Mouse (Mus musculus) spleen, adult 2 months (tissue): Measurements from ENCODE around the gene Ubtf. TPM values are rescaled to one million over a fixed set of nuclear protein-coding genes. Genes with fewer than 3 reads are reported as not detected.

ENCODE experiments used
- DNase-seq, 2 experiments: peaks; one replicate each; pipeline versions ENCODE4 v3.0.0 to v3.0.0-alpha.2; 2012 to 2021; ENCODE audit warnings: low spot score in 2 of 2, low read depth in 1 of 2
- H3K27ac ChIP-seq: fragments of 200-500 bp; 2 replicates; pipeline ENCODE4 v1.5.1; 2012; ENCODE audit warnings: low read length, inconsistent platforms; ENCODE audit not compliant: insufficient read depth
- H3K27me3 ChIP-seq: fragments of 200-500 bp; 2 replicates; pipeline ENCODE4 v1.6.1; 2012; ENCODE audit warnings: mild to moderate bottlenecking, moderate library complexity, low read length, inconsistent platforms; ENCODE audit not compliant: control insufficient read depth, insufficient read depth
- H3K36me3 ChIP-seq: fragments of 200-500 bp; 2 replicates; pipeline ENCODE4 v1.6.1; 2012; ENCODE audit warnings: mild to moderate bottlenecking, low read length, inconsistent platforms; ENCODE audit not compliant: control insufficient read depth, insufficient read depth
- H3K4me1 ChIP-seq: fragments of 200-500 bp; 2 replicates; pipeline ENCODE4 v1.6.1; 2011; ENCODE audit warnings: inconsistent platforms; ENCODE audit not compliant: control insufficient read depth, insufficient read depth, insufficient read length
- H3K4me3 ChIP-seq: fragments of 200-500 bp; 2 replicates; pipeline ENCODE4 v1.5.1; 2011; ENCODE audit warnings: mild to moderate bottlenecking, inconsistent platforms; ENCODE audit not compliant: insufficient read depth, insufficient read length; ENCODE audit errors: extremely low read depth
- CTCF ChIP-seq: fragments of 200-500 bp; IDR thresholded peaks from 2 replicates; pipeline ENCODE4 v1.5.1; 2011; ENCODE audit warnings: mild to moderate bottlenecking, inconsistent platforms; ENCODE audit not compliant: insufficient read depth, insufficient read length, insufficient replicate concordance; ENCODE audit errors: extremely low read depth
- POLR2A ChIP-seq: fragments of 200-500 bp; IDR thresholded peaks from 2 replicates; pipeline ENCODE4 v1.6.1; 2011; ENCODE audit warnings: low read depth, low read length, inconsistent platforms
- WGBS: fragments of 180-500 bp; shearing (Covaris S2); methylation state at CpG from one replicate; pipeline ENCODE4 v1.1.7; 2018; 5-methylcytosine and 5-hydroxymethylcytosine counted together
- polyA plus RNA-seq: library from polyadenylated mRNA; depleted of rRNA; stranded (reverse); fragments of >200 nt; gene quantifications from 2 replicates; pipeline ENCODE4 v1.2.3, GENCODE M21; 2012

Gene Ubtf
- polyA plus RNA-seq, 1 experiment, result 29.9 TPM

DNA sequence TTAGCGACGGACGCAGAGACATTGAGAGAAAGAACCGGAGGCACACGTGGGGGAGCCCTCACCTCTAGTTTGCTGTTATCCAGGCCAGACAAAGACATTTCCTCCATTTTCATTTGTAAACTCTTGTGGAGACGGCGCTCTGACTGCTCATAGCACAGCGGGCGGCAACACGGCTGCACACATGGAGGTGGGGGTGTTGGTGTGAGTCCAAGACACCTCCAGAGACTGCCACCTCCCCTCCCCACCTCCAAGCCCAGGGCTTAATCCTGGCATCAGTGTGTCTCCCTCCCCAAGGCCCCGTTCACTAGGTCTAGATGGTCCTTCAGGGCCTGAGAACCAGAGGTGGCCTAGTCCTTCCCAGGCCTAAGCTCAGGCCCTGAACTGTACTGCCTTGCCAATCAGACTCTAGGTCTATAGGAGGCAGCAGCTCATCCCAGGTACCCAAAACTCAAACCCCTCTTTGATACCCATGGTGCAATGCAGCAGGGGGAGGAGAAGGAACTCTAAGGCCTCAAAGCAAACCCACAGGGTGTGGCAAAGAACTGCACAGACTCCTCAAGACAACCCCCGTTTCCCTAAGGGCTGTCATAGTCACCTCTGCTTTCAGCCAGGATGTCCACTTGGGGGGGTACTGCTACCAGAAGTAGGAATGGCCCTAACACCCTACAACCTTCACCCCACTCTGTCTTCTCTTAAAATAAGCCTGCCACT is 24.5 kb downstream of the Ubtf start:
- WGBS, result 80% methylated on average over 12 of the region's 12 CpGs
- peak; percentile 72 for TF ChIP-seq POLR2A
- TF ChIP-seq CTCF, result no peak
- DNase-seq, result peak; percentile 65 to 66
- Histone ChIP-seq H3K4me1 (peaks cover 4% of the 10 kb centered on the region; the same call in 1 of the 2 replicates), H3K27me3 (no peaks in the 10 kb centered on the region), H3K27ac (peak overlapping the region; percentile 96), H3K4me3 (peak overlapping the region; percentile 69), H3K36me3 (peaks cover 23% of the 10 kb centered on the region)

DNA sequence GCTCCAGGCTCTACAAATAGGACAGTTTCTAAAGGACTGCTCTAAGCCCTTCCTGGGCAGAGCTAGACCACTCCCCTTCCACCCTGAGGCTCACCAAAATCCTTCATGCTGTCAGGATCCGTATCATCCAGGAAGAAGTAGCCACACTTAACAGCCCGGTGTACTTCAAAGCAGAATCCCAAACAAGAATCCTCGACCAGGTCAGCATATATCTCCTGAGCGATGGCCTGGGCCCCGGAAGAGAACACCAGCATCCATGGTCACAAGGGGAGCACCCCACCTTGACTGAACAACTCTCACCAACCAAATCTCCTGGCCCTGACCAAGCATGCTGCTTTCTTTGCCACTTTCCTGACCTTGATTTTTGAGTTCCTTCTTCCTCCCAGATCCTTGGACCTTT is 25.1 kb downstream of the Ubtf start:
- 88% methylated on average over 5 of the region's 5 CpGs for WGBS
- TF ChIP-seq CTCF, result no peak

GRCm38 (mm10) chr11:102293971-102294370 is 25.6 kb downstream of the Ubtf start:
- DNase-seq, result no peak
- Histone ChIP-seq H3K27me3 (no peaks in the 10 kb centered on the region), H3K27ac (no peak overlapping the region), H3K4me1 (peaks cover 4% of the 10 kb centered on the region; the same call in 1 of the 2 replicates), H3K36me3 (peaks cover 23% of the 10 kb centered on the region), H3K4me3 (no peak overlapping the region)
- WGBS, result 98% methylated on average over 13 of the region's 13 CpGs
- TF ChIP-seq POLR2A (no peak), CTCF (no peak)

More for the DNA sequence above, 25.1 kb downstream of the Ubtf start:
- no peak overlapping the region for H3K27ac ChIP-seq
- peaks cover 4% of the 10 kb centered on the region; the same call in 1 of the 2 replicates for H3K4me1 ChIP-seq
- H3K36me3 ChIP-seq, result peaks cover 23% of the 10 kb centered on the region
- no peaks in the 10 kb centered on the region for H3K27me3 ChIP-seq
- DNase-seq, result no peak
- H3K4me3 ChIP-seq, result no peak overlapping the region

GRCm38 (mm10) chr11:102291051-102291535 is 28.4 kb downstream of the Ubtf start:
- Histone ChIP-seq H3K36me3 (peaks cover 35% of the 10 kb centered on the region), H3K4me1 (no peaks in the 10 kb centered on the region)
- WGBS, result 91% methylated on average over 11 of the region's 11 CpGs

GRCm38 (mm10) chr11:102290141-102290540 is 29.4 kb downstream of the Ubtf start:
- TF ChIP-seq CTCF (no peak), POLR2A (no peak)
- Histone ChIP-seq H3K27me3 (no peaks in the 10 kb centered on the region), H3K27ac (no peak overlapping the region), H3K4me1 (peaks cover 6% of the 10 kb centered on the region; the same call in 1 of the 2 replicates), H3K4me3 (no peak overlapping the region), H3K36me3 (peaks cover 35% of the 10 kb centered on the region)
- DNase-seq, result no peak
- WGBS, result 95% methylated on average over 4 of the region's 4 CpGs

More at GRCm38 (mm10) chr11:102291051-102291535, 28.4 kb downstream of the Ubtf start:
- H3K27ac ChIP-seq, result no peak overlapping the region
- no peaks in the 10 kb centered on the region for H3K27me3 ChIP-seq
- TF ChIP-seq CTCF (no peak), POLR2A (no peak)
- DNase-seq, result no peak
- H3K4me3 ChIP-seq, result no peak overlapping the region

GRCm38 (mm10) chr11:102289511-102290100 is 29.9 kb downstream of the Ubtf start:
- 81% methylated on average over 6 of the region's 6 CpGs for WGBS
- TF ChIP-seq POLR2A (no peak), CTCF (no peak)
- H3K27me3 ChIP-seq, result no peaks in the 10 kb centered on the region
- peaks cover 6% of the 10 kb centered on the region; the same call in 1 of the 2 replicates for H3K4me1 ChIP-seq
- H3K27ac ChIP-seq, result no peak overlapping the region
- peaks cover 35% of the 10 kb centered on the region for H3K36me3 ChIP-seq
- DNase-seq, result no peak
- H3K4me3 ChIP-seq, result no peak overlapping the region

DNA sequence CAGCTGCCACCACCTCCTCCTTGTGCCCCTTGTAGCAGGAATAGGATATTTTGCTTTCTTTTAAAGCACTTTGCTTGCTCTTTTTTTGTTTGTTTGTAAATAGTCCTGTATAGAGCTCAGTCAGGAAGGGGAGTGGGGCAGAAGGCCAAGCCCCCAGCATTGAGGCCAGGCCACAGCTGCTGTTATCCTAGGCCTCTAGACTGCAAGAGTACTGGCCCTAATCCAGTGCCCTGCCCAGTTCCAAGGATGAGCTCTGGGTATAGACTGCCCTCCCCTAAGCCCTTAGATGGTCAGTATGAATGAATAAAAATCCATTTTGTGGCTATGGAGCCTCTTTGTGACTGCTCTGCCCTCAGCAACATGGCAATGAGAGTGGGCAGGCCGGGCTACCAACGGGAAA is 30.6 kb downstream of the Ubtf start:
- TF ChIP-seq CTCF (no peak), POLR2A (no peak)
- no peak for DNase-seq
- Histone ChIP-seq H3K36me3 (peaks cover 35% of the 10 kb centered on the region), H3K27ac (no peak overlapping the region), H3K27me3 (no peaks in the 10 kb centered on the region), H3K4me3 (no peak overlapping the region), H3K4me1 (peaks cover 6% of the 10 kb centered on the region; the same call in 1 of the 2 replicates)
- WGBS, result 88% methylated on average over 2 of the region's 2 CpGs
